Mouse (Mus musculus) retina, adult 2 months (tissue): ENCODE data around the gene Bcl10.
"Not testable (repeated sequence)": the region's sequence is repeated elsewhere in the genome, so short reads cannot be mapped to it uniquely, and the experiment has no call there.

Experiments
- DNase-seq: peaks from one replicate; pipeline ENCODE4 v3.0.0-alpha.2; 2012; ENCODE audit warnings: low read depth, low spot score

Bcl10 gene

GRCm38 (mm10) chr3:145913263-145913662 lies 9.3 kb upstream of the Bcl10 start:
- no peak for DNase-seq

- not testable (repeated sequence) for DNase-seq
Measured at GRCm38 (mm10) chr3:145913942-145914341, 8.7 kb upstream of the Bcl10 start.

- DNase-seq: no peak
Measured at GRCm38 (mm10) chr3:145916374-145916773, 6.2 kb upstream of the Bcl10 start.

- DNase-seq: no peak
Measured at GRCm38 (mm10) chr3:145916826-145917225, 5.8 kb upstream of the Bcl10 start.

- no peak for DNase-seq
Measured at GRCm38 (mm10) chr3:145922971-145923370, 367 bp downstream of the Bcl10 start.

GRCm38 (mm10) chr3:145923874-145924577 lies 1.4 kb downstream of the Bcl10 start:
- DNase-seq: peak; percentile 99

- DNase-seq: no peak
Measured at GRCm38 (mm10) chr3:145924649-145925337, 2.2 kb downstream of the Bcl10 start.

GRCm38 (mm10) chr3:145925506-145925905 lies 2.9 kb downstream of the Bcl10 start:
- DNase-seq: no peak

- no peak for DNase-seq
Measured at GRCm38 (mm10) chr3:145929525-145930400, 7.2 kb downstream of the Bcl10 start.

GRCm38 (mm10) chr3:145933845-145934244 lies 11.2 kb downstream of the Bcl10 start:
- DNase-seq: no peak

- peak; percentile 83 for DNase-seq
Measured at GRCm38 (mm10) chr3:145937505-145938404, 15.2 kb downstream of the Bcl10 start, which contains the start of gene 2410004B18Rik. Gene 2410004B18Rik, plus strand, starts transcription at chr3:145938014.

- no peak for DNase-seq
Measured at GRCm38 (mm10) chr3:145938405-145939349, 16.1 kb downstream of the Bcl10 start.

GRCm38 (mm10) chr3:145939402-145939801 lies 16.8 kb downstream of the Bcl10 start:
- DNase-seq: no peak

GRCm38 (mm10) chr3:145939971-145940370 lies 17.4 kb downstream of the Bcl10 start:
- no peak for DNase-seq

GRCm38 (mm10) chr3:145941971-145942370 lies 19.4 kb downstream of the Bcl10 start:
- no peak for DNase-seq

GRCm38 (mm10) chr3:145944348-145944747 lies 21.7 kb downstream of the Bcl10 start:
- DNase-seq: no peak

GRCm38 (mm10) chr3:145945904-145946303 lies 23.3 kb downstream of the Bcl10 start:
- DNase-seq: no peak

GRCm38 (mm10) chr3:145946654-145947053 lies 24.1 kb downstream of the Bcl10 start:
- no peak for DNase-seq

GRCm38 (mm10) chr3:145947539-145948204 lies 25.1 kb downstream of the Bcl10 start:
- DNase-seq: no peak
